Mouse (Mus musculus) kidney, postnatal 0 days (tissue): ENCODE results near the gene Fut9. TPM values are rescaled to one million over a fixed set of nuclear protein-coding genes. Genes with fewer than 3 reads are reported as not detected.

Experiments used
- ATAC-seq: fragments of 200-750 bp; cut with Nextera tagmentation; replicated peaks from 2 replicates; pipeline ENCODE4 v1.8.0; 2017; ENCODE audit warnings: low read depth, moderate number of reproducible peaks, moderate TSS enrichment, moderate library complexity; ENCODE audit not compliant: low FRiP score
- DNase-seq: peaks from one replicate; pipeline ENCODE4 v3.0.0-alpha.2; 2016; ENCODE audit warnings: low spot score
- H3K27ac ChIP-seq: fragments of 300-500 bp; sonication (generic); 2 replicates; pipeline ENCODE4 v1.5.1; 2014; ENCODE audit warnings: mild to moderate bottlenecking
- H3K27me3 ChIP-seq: fragments of 300-500 bp; sonication (generic); 2 replicates; pipeline ENCODE4 v1.6.1; 2014; ENCODE audit warnings: low read length, mixed read lengths; ENCODE audit not compliant: insufficient read depth
- H3K36me3 ChIP-seq: fragments of 300-500 bp; sonication (generic); 2 replicates; pipeline ENCODE4 v1.6.1; 2014; ENCODE audit warnings: low read length, mixed read lengths; ENCODE audit not compliant: insufficient read depth
- H3K4me1 ChIP-seq: fragments of 300-500 bp; sonication (generic); replicated peaks from 2 replicates; pipeline ENCODE4 v1.6.1; 2014; ENCODE audit warnings: antibody characterized with exemption, low read length, mixed read lengths; ENCODE audit not compliant: insufficient read depth
- H3K4me2 ChIP-seq: fragments of 300-500 bp; sonication (generic); 2 replicates; pipeline ENCODE4 v1.6.1; 2014; ENCODE audit warnings: mild to moderate bottlenecking, low read length, moderate library complexity, mixed read lengths
- H3K4me3 ChIP-seq: fragments of 300-500 bp; sonication (generic); replicated peaks from 2 replicates; pipeline ENCODE4 v1.5.1; 2014; ENCODE audit warnings: low read depth, low read length
- H3K9ac ChIP-seq: fragments of 300-500 bp; sonication (generic); 2 replicates; pipeline ENCODE4 v1.6.1; 2014; ENCODE audit warnings: low read depth, low read length
- H3K9me3 ChIP-seq: fragments of 300-500 bp; sonication (generic); replicated peaks from 2 replicates; pipeline ENCODE4 v1.6.1; 2016; ENCODE audit warnings: low read length, inconsistent platforms, mixed read lengths
- CTCF ChIP-seq: IDR thresholded peaks from 2 replicates; pipeline ENCODE4 v1.5.1; 2016; ENCODE audit warnings: antibody characterized with exemption, low read depth, mild to moderate bottlenecking, moderate library complexity
- WGBS: fragments of 180-500 bp; shearing (Covaris S2); extraction: QIAGEN DNeasy Blood & Tissue Kit; methylation state at CpG from one replicate; pipeline ENCODE4 v1.1.7; 2014; 5-methylcytosine and 5-hydroxymethylcytosine counted together
- polyA plus RNA-seq: library from polyadenylated mRNA; unstranded; fragments of >200 nt; fragmentation: Nextera tagmentation; extraction: Ambion mirVana; gene quantifications from 2 replicates; pipeline ENCODE4 v1.2.1, GENCODE M21; 2015

Fut9 gene
- polyA plus RNA-seq, 1 experiment from 2014 or later: 19.2 TPM

- WGBS: 39% methylated on average over 5 of the region's 5 CpGs
- H3K36me3 ChIP-seq: no peaks in the 10 kb centered on the region
- ATAC-seq: no peak
These were observed 171.9 kb downstream of the Fut9 start for GRCm38 (mm10) chr4:25628113-25628512.

GRCm38 (mm10) chr4:25627467-25627866 is 172.6 kb downstream of the Fut9 start:
- no peak overlapping the region for H3K9ac ChIP-seq
- ATAC-seq (no peak), DNase-seq (peak; percentile 11)
- no peak overlapping the region for H3K27ac ChIP-seq
- peak; percentile 9; the same call in 1 of the 2 replicates for TF ChIP-seq CTCF
- no peaks in the 10 kb centered on the region for H3K36me3 ChIP-seq
- 94% methylated on average over 9 of the region's 9 CpGs for WGBS
- no peaks in the 10 kb centered on the region for H3K9me3 ChIP-seq
- no peak overlapping the region for H3K4me2 ChIP-seq
- no peak overlapping the region for H3K4me3 ChIP-seq
- H3K4me1 ChIP-seq: no peaks in the 10 kb centered on the region
- H3K27me3 ChIP-seq: no peaks in the 10 kb centered on the region

More at GRCm38 (mm10) chr4:25628113-25628512, 171.9 kb downstream of the Fut9 start:
- Histone ChIP-seq H3K27ac (no peak overlapping the region), H3K9me3 (no peaks in the 10 kb centered on the region), H3K4me1 (no peaks in the 10 kb centered on the region), H3K9ac (no peak overlapping the region), H3K4me3 (no peak overlapping the region), H3K4me2 (no peak overlapping the region), H3K27me3 (no peaks in the 10 kb centered on the region)
- DNase-seq: no peak
- TF ChIP-seq CTCF: no peak

GRCm38 (mm10) chr4:25627039-25627438 is 173.0 kb downstream of the Fut9 start:
- Histone ChIP-seq H3K9ac (no peak overlapping the region), H3K4me2 (no peak overlapping the region), H3K4me1 (no peaks in the 10 kb centered on the region), H3K4me3 (no peak overlapping the region), H3K27me3 (no peaks in the 10 kb centered on the region), H3K9me3 (no peaks in the 10 kb centered on the region), H3K27ac (no peak overlapping the region), H3K36me3 (no peaks in the 10 kb centered on the region)
- DNase-seq (peak; percentile 12), ATAC-seq (no peak)
- WGBS: 36% methylated on average over 1 of the region's 1 CpGs
- TF ChIP-seq CTCF: no peak

- ATAC-seq (no peak), DNase-seq (no peak)
- H3K27me3 ChIP-seq: no peaks in the 10 kb centered on the region
- no peak overlapping the region for H3K27ac ChIP-seq
- no peak overlapping the region for H3K4me3 ChIP-seq
- H3K36me3 ChIP-seq: no peaks in the 10 kb centered on the region
- H3K4me1 ChIP-seq: no peaks in the 10 kb centered on the region
- 93% methylated on average over 2 of the region's 2 CpGs for WGBS
- TF ChIP-seq CTCF: no peak
- no peak overlapping the region for H3K4me2 ChIP-seq
- H3K9me3 ChIP-seq: no peaks in the 10 kb centered on the region
- H3K9ac ChIP-seq: no peak overlapping the region
These were observed 176.9 kb downstream of the Fut9 start for GRCm38 (mm10) chr4:25623176-25623575.

- Histone ChIP-seq H3K9ac (no peak overlapping the region), H3K36me3 (no peaks in the 10 kb centered on the region), H3K4me1 (no peaks in the 10 kb centered on the region), H3K27me3 (no peaks in the 10 kb centered on the region), H3K4me3 (no peak overlapping the region), H3K27ac (no peak overlapping the region), H3K9me3 (no peaks in the 10 kb centered on the region), H3K4me2 (no peak overlapping the region)
- 83% methylated on average over 4 of the region's 4 CpGs for WGBS
- DNase-seq: no peak
- no peak for TF ChIP-seq CTCF
- ATAC-seq: no peak
These were observed 182.7 kb downstream of the Fut9 start for GRCm38 (mm10) chr4:25617301-25617700.

GRCm38 (mm10) chr4:25613426-25613825 is 186.6 kb downstream of the Fut9 start:
- no peaks in the 10 kb centered on the region for H3K36me3 ChIP-seq
- no peak for DNase-seq
- no peaks in the 10 kb centered on the region for H3K27me3 ChIP-seq
- H3K4me2 ChIP-seq: no peak overlapping the region
- no peak overlapping the region for H3K27ac ChIP-seq
- no peaks in the 10 kb centered on the region for H3K9me3 ChIP-seq
- no peaks in the 10 kb centered on the region for H3K4me1 ChIP-seq
- no peak overlapping the region for H3K4me3 ChIP-seq
- H3K9ac ChIP-seq: no peak overlapping the region
- ATAC-seq: no peak
- no peak for TF ChIP-seq CTCF
- 91% methylated on average over 5 of the region's 5 CpGs for WGBS

- WGBS: 49% methylated on average over 2 of the region's 2 CpGs
These were observed 189.6 kb downstream of the Fut9 start for GRCm38 (mm10) chr4:25610481-25610880.

More at GRCm38 (mm10) chr4:25610481-25610880, 189.6 kb downstream of the Fut9 start:
- TF ChIP-seq CTCF: no peak
- H3K4me2 ChIP-seq: no peak overlapping the region
- no peaks in the 10 kb centered on the region for H3K27me3 ChIP-seq
- DNase-seq: no peak
- H3K27ac ChIP-seq: no peak overlapping the region
- no peak overlapping the region for H3K4me3 ChIP-seq
- H3K9ac ChIP-seq: no peak overlapping the region
- H3K9me3 ChIP-seq: no peaks in the 10 kb centered on the region
- no peak for ATAC-seq
- no peaks in the 10 kb centered on the region for H3K4me1 ChIP-seq
- no peaks in the 10 kb centered on the region for H3K36me3 ChIP-seq
